8 mouse cellular contexts compared by ENCODE assay signal in genomic region chr12:105786113-105786512, GRCm38 (mm10). TPM values are rescaled to one million over a fixed set of nuclear protein-coding genes. Genes with fewer than 3 reads are reported as not detected.
A peak's percentile ranks its signal among the peaks of the same experiment; 100 is the strongest.
DNase-seq lines count a peak whose midpoint lies in the region; ATAC-seq and TF ChIP-seq lines count a peak whose summit lies in the region.

No protein-coding gene starts in this region.

- TF ChIP-seq POLR2A in bone marrow macrophage, adult 2 months (IDR thresholded peaks at IDR 0.05; ENCODE audit: borderline replicate concordance, low read depth, low read length), result no peak

- 61% methylated on average over 1 of the region's 1 CpGs for WGBS in heart, embryonic 14.5 days
- 81% methylated on average over 1 of the region's 1 CpGs for WGBS in hindbrain, embryonic 15.5 days
- 87% methylated on average over 1 of the region's 1 CpGs for WGBS in midbrain, embryonic 15.5 days

- H3K9ac ChIP-seq in heart, embryonic 14.5 days (ENCODE audit: low read length), result peak overlapping the region; percentile 95
- H3K9ac ChIP-seq in hindbrain, embryonic 15.5 days, result peak overlapping the region; percentile 74
- H3K9ac ChIP-seq in midbrain, embryonic 15.5 days, result peak overlapping the region; percentile 91; the same call in 1 of the 2 replicates

- peaks cover 3% of the 10 kb centered on the region; the same call in 1 of the 2 replicates for H3K36me3 ChIP-seq in heart, embryonic 14.5 days (ENCODE audit: control insufficient read depth, insufficient read depth, low read length)
- no peaks in the 10 kb centered on the region for H3K36me3 ChIP-seq in hindbrain, embryonic 15.5 days
- H3K36me3 ChIP-seq in midbrain, embryonic 15.5 days (replicated peaks), result no peaks in the 10 kb centered on the region

- H3K27ac ChIP-seq in heart, embryonic 14.5 days (replicated peaks in 1 of 2; ENCODE audit: control insufficient read depth in 1 of 2, insufficient read depth in 1 of 2, low read depth in 2 of 2, low read length in 2 of 2), result no peak overlapping the region
- H3K27ac ChIP-seq in bone marrow macrophage, adult 2 months (ENCODE audit: insufficient read depth, low read depth, low read length), result peak overlapping the region; percentile 100
- no peak overlapping the region for H3K27ac ChIP-seq in hindbrain, embryonic 15.5 days (replicated peaks)
- H3K27ac ChIP-seq in midbrain, embryonic 15.5 days, result no peak overlapping the region

- H3K9me3 ChIP-seq in heart, embryonic 14.5 days (ENCODE audit: control insufficient read depth, low read length), result no peaks in the 10 kb centered on the region
- H3K9me3 ChIP-seq in hindbrain, embryonic 15.5 days, result no peaks in the 10 kb centered on the region
- no peaks in the 10 kb centered on the region for H3K9me3 ChIP-seq in midbrain, embryonic 15.5 days

- peaks cover 2 to 16% of the 10 kb centered on the region in 2 experiments; a peak in 3 of 4 replicates for H3K4me1 ChIP-seq in heart, embryonic 14.5 days (ENCODE audit: control insufficient read depth in 2 of 2, insufficient read depth in 2 of 2, low read length in 2 of 2)
- H3K4me1 ChIP-seq in bone marrow macrophage, adult 2 months (ENCODE audit: control insufficient read depth, insufficient read depth, low read length), result peaks cover 32% of the 10 kb centered on the region
- H3K4me1 ChIP-seq in hindbrain, embryonic 15.5 days (replicated peaks), result peaks cover 26% of the 10 kb centered on the region
- peaks cover 24% of the 10 kb centered on the region for H3K4me1 ChIP-seq in midbrain, embryonic 15.5 days

- ATAC-seq in heart, embryonic 14.5 days (ENCODE audit: insufficient number of reproducible peaks, insufficient read depth, low FRiP score, low read depth), result no peak
- no peak for ATAC-seq in hindbrain, embryonic 15.5 days (ENCODE audit: low FRiP score, low read depth)
- no peak for ATAC-seq in midbrain, embryonic 15.5 days (replicated peaks)

- DNase-seq in heart, adult 18-20 months, result no peak
- no peak for DNase-seq in thymus, postnatal 10 days (ENCODE audit: low spot score in 2 of 2)
- DNase-seq in layer of hippocampus, postnatal 25 days (ENCODE audit: extremely low spot score in 1 of 2, low spot score in 1 of 2), result no peak
- DNase-seq in layer of hippocampus, adult 18-20 months (ENCODE audit: low spot score in 2 of 2), result no peak

- H3K4me2 ChIP-seq in heart, embryonic 14.5 days (ENCODE audit: low read length), result peak overlapping the region; percentile 93
- H3K4me2 ChIP-seq in hindbrain, embryonic 15.5 days, result peak overlapping the region; percentile 68
- H3K4me2 ChIP-seq in midbrain, embryonic 15.5 days, result peak overlapping the region; percentile 80

- H3K27me3 ChIP-seq in heart, embryonic 14.5 days (ENCODE audit: control insufficient read depth, insufficient read depth, low read length), result no peaks in the 10 kb centered on the region
- no peaks in the 10 kb centered on the region for H3K27me3 ChIP-seq in hindbrain, embryonic 15.5 days
- no peaks in the 10 kb centered on the region for H3K27me3 ChIP-seq in midbrain, embryonic 15.5 days (replicated peaks)

- TF ChIP-seq CTCF in bone marrow macrophage, adult 2 months (IDR thresholded peaks at IDR 0.05; ENCODE audit: low read depth, low read length), result no peak

- peak overlapping the region; percentile 10 to 92; a peak in 3 of 4 replicates for H3K4me3 ChIP-seq in heart, embryonic 14.5 days (ENCODE audit: control insufficient read depth in 1 of 2, insufficient read depth in 1 of 2, low read depth in 1 of 2, low read length in 2 of 2)
- H3K4me3 ChIP-seq in bone marrow macrophage, adult 2 months (ENCODE audit: insufficient read depth, low read length), result peak overlapping the region; percentile 93
- H3K4me3 ChIP-seq in hindbrain, embryonic 15.5 days, result peak overlapping the region; percentile 76
- H3K4me3 ChIP-seq in midbrain, embryonic 15.5 days, result peak overlapping the region; percentile 95

RNA-seq across cellular contexts. Expression of gene Papola, which starts 1.6 kb away (rescaled TPM):
- 118 and 120 TPM in 2 replicates for polyA plus RNA-seq in heart, embryonic 14.5 days (2014; fragmentation: Nextera tagmentation; extraction: Ambion mirVana)
- 100 to 1,000 TPM; 114 to 115 TPM for total RNA-seq in heart, adult 18-20 months (2021)
- 131 and 144 TPM in 2 replicates for polyA plus RNA-seq in bone marrow macrophage, adult 2 months (2012; ENCODE audit: insufficient read depth, insufficient read length, missing spikeins)
- polyA plus RNA-seq in hindbrain, embryonic 15.5 days (2015; fragmentation: Nextera tagmentation; extraction: Ambion mirVana), result 151 and 157 TPM in 2 replicates
- 163 and 167 TPM in 2 replicates for polyA plus RNA-seq in midbrain, embryonic 15.5 days (2015; fragmentation: Nextera tagmentation; extraction: Ambion mirVana)
- total RNA-seq in layer of hippocampus, postnatal 25 days (2021), result 100 to 1,000 TPM; 143 to 152 TPM
- 100 to 1,000 TPM; 163 to 164 TPM for total RNA-seq in layer of hippocampus, adult 18-20 months (2021)
